Mouse (Mus musculus): ENCODE measurements at regions not wholly inside any gene's neighbourhood (a gene's known extent, or its start where the extent isn't known, plus 50 kb on each side); places are given as distances from the start of the nearest gene placed in this dataset.

GRCm38 (mm10) chr16:73482176-73482575 is 929.4 kb downstream of the Robo2 start:
- Histone ChIP-seq H3K4me3 (ENCODE audit: low read depth, low read length) (no peak overlapping the region), H3K4me1 (ENCODE audit: control insufficient read depth, insufficient read depth, low read length) (no peaks in the 10 kb centered on the region), H3K27ac (replicated peaks; ENCODE audit: low read depth, low read length) (no peak overlapping the region), H3K9ac (ENCODE audit: low read length) (no peak overlapping the region), H3K4me2 (ENCODE audit: low read depth, severe bottlenecking) (no peak overlapping the region), H3K9me3 (ENCODE audit: control insufficient read depth, low read length) (no peaks in the 10 kb centered on the region), H3K27me3 (ENCODE audit: control insufficient read depth, insufficient read depth, low read length) (no peaks in the 10 kb centered on the region), H3K36me3 (ENCODE audit: control insufficient read depth, insufficient read depth, low read length) (no peaks in the 10 kb centered on the region)
- no peak for ATAC-seq (ENCODE audit: insufficient number of reproducible peaks, low FRiP score, low TSS enrichment, low read depth)
- DNase-seq (ENCODE audit: low spot score): no peak
- WGBS: 77% methylated on average over 6 of the region's 6 CpGs

GRCm38 (mm10) chr16:73473502-73473901 is 938.1 kb downstream of the Robo2 start:
- H3K27ac ChIP-seq (replicated peaks; ENCODE audit: low read depth, low read length): no peak overlapping the region
- H3K9me3 ChIP-seq (ENCODE audit: control insufficient read depth, low read length): no peaks in the 10 kb centered on the region
- ATAC-seq (ENCODE audit: insufficient number of reproducible peaks, low FRiP score, low TSS enrichment, low read depth): no peak
- no peak overlapping the region for H3K4me3 ChIP-seq (ENCODE audit: low read depth, low read length)
- no peaks in the 10 kb centered on the region for H3K27me3 ChIP-seq (ENCODE audit: control insufficient read depth, insufficient read depth, low read length)
- no peak overlapping the region for H3K9ac ChIP-seq (ENCODE audit: low read length)
- DNase-seq (ENCODE audit: low spot score): no peak
- H3K36me3 ChIP-seq (ENCODE audit: control insufficient read depth, insufficient read depth, low read length): no peaks in the 10 kb centered on the region
- WGBS: 93% methylated on average over 2 of the region's 2 CpGs
- H3K4me1 ChIP-seq (ENCODE audit: control insufficient read depth, insufficient read depth, low read length): no peaks in the 10 kb centered on the region
- H3K4me2 ChIP-seq (ENCODE audit: low read depth, severe bottlenecking): no peak overlapping the region

GRCm38 (mm10) chr16:73471547-73471946 is 940.1 kb downstream of the Robo2 start:
- ATAC-seq (ENCODE audit: insufficient number of reproducible peaks, low FRiP score, low TSS enrichment, low read depth) (no peak), DNase-seq (ENCODE audit: low spot score) (no peak)
- Histone ChIP-seq H3K4me2 (ENCODE audit: low read depth, severe bottlenecking) (no peak overlapping the region), H3K27me3 (ENCODE audit: control insufficient read depth, insufficient read depth, low read length) (no peaks in the 10 kb centered on the region), H3K9ac (ENCODE audit: low read length) (no peak overlapping the region), H3K4me3 (ENCODE audit: low read depth, low read length) (no peak overlapping the region), H3K9me3 (ENCODE audit: control insufficient read depth, low read length) (no peaks in the 10 kb centered on the region), H3K4me1 (ENCODE audit: control insufficient read depth, insufficient read depth, low read length) (no peaks in the 10 kb centered on the region), H3K27ac (replicated peaks; ENCODE audit: low read depth, low read length) (no peak overlapping the region), H3K36me3 (ENCODE audit: control insufficient read depth, insufficient read depth, low read length) (no peaks in the 10 kb centered on the region)
- 86% methylated on average over 5 of the region's 5 CpGs for WGBS

- Histone ChIP-seq H3K9ac (ENCODE audit: low read length) (no peak overlapping the region), H3K9me3 (ENCODE audit: control insufficient read depth, low read length) (no peaks in the 10 kb centered on the region), H3K4me3 (ENCODE audit: low read depth, low read length) (no peak overlapping the region), H3K27me3 (ENCODE audit: control insufficient read depth, insufficient read depth, low read length) (no peaks in the 10 kb centered on the region), H3K36me3 (ENCODE audit: control insufficient read depth, insufficient read depth, low read length) (no peaks in the 10 kb centered on the region), H3K4me1 (ENCODE audit: control insufficient read depth, insufficient read depth, low read length) (no peaks in the 10 kb centered on the region), H3K4me2 (ENCODE audit: low read depth, severe bottlenecking) (no peak overlapping the region), H3K27ac (replicated peaks; ENCODE audit: low read depth, low read length) (no peak overlapping the region)
- DNase-seq (ENCODE audit: low spot score) (no peak), ATAC-seq (ENCODE audit: insufficient number of reproducible peaks, low FRiP score, low TSS enrichment, low read depth) (no peak)
- 62% methylated on average over 4 of the region's 4 CpGs for WGBS
Measured at GRCm38 (mm10) chr16:73470535-73470934, 941.1 kb downstream of the Robo2 start.

GRCm38 (mm10) chr16:73466296-73466695 is 945.3 kb downstream of the Robo2 start:
- 84% methylated on average over 6 of the region's 6 CpGs for WGBS
- no peak for ATAC-seq (ENCODE audit: insufficient number of reproducible peaks, low FRiP score, low TSS enrichment, low read depth)
- no peaks in the 10 kb centered on the region for H3K36me3 ChIP-seq (ENCODE audit: control insufficient read depth, insufficient read depth, low read length)

GRCm38 (mm10) chr16:73462516-73462915 is 949.1 kb downstream of the Robo2 start:
- Histone ChIP-seq H3K9ac (ENCODE audit: low read length) (no peak overlapping the region), H3K9me3 (ENCODE audit: control insufficient read depth, low read length) (no peaks in the 10 kb centered on the region), H3K4me2 (ENCODE audit: low read depth, severe bottlenecking) (no peak overlapping the region), H3K27ac (replicated peaks; ENCODE audit: low read depth, low read length) (no peak overlapping the region), H3K4me3 (ENCODE audit: low read depth, low read length) (no peak overlapping the region), H3K4me1 (ENCODE audit: control insufficient read depth, insufficient read depth, low read length) (no peaks in the 10 kb centered on the region), H3K36me3 (ENCODE audit: control insufficient read depth, insufficient read depth, low read length) (no peaks in the 10 kb centered on the region), H3K27me3 (ENCODE audit: control insufficient read depth, insufficient read depth, low read length) (no peaks in the 10 kb centered on the region)
- 57% methylated on average over 4 of the region's 4 CpGs for WGBS
- DNase-seq (ENCODE audit: low spot score) (peak; percentile 68), ATAC-seq (ENCODE audit: insufficient number of reproducible peaks, low FRiP score, low TSS enrichment, low read depth) (peak; percentile 26; the same call in 1 of the 2 replicates)

More at GRCm38 (mm10) chr16:73466296-73466695, 945.3 kb downstream of the Robo2 start:
- H3K27ac ChIP-seq (replicated peaks; ENCODE audit: low read depth, low read length): no peak overlapping the region
- H3K9me3 ChIP-seq (ENCODE audit: control insufficient read depth, low read length): no peaks in the 10 kb centered on the region
- DNase-seq (ENCODE audit: low spot score): no peak
- no peaks in the 10 kb centered on the region for H3K27me3 ChIP-seq (ENCODE audit: control insufficient read depth, insufficient read depth, low read length)
- no peak overlapping the region for H3K9ac ChIP-seq (ENCODE audit: low read length)
- H3K4me3 ChIP-seq (ENCODE audit: low read depth, low read length): no peak overlapping the region
- H3K4me2 ChIP-seq (ENCODE audit: low read depth, severe bottlenecking): no peak overlapping the region
- H3K4me1 ChIP-seq (ENCODE audit: control insufficient read depth, insufficient read depth, low read length): no peaks in the 10 kb centered on the region

- H3K27ac ChIP-seq (replicated peaks; ENCODE audit: low read depth, low read length): no peak overlapping the region; the same call in 1 of the 2 replicates
- H3K4me1 ChIP-seq (ENCODE audit: control insufficient read depth, insufficient read depth, low read length): peaks cover 2% of the 10 kb centered on the region; the same call in 1 of the 2 replicates
- no peaks in the 10 kb centered on the region for H3K27me3 ChIP-seq (ENCODE audit: control insufficient read depth, insufficient read depth, low read length)
- no peak overlapping the region for H3K9ac ChIP-seq (ENCODE audit: low read length)
- H3K36me3 ChIP-seq (ENCODE audit: control insufficient read depth, insufficient read depth, low read length): no peaks in the 10 kb centered on the region
- ATAC-seq (ENCODE audit: insufficient number of reproducible peaks, low FRiP score, low TSS enrichment, low read depth): no peak
- no peaks in the 10 kb centered on the region for H3K9me3 ChIP-seq (ENCODE audit: control insufficient read depth, low read length)
- 69% methylated on average over 3 of the region's 3 CpGs for WGBS
- H3K4me3 ChIP-seq (ENCODE audit: low read depth, low read length): no peak overlapping the region
- no peak for DNase-seq (ENCODE audit: low spot score)
- H3K4me2 ChIP-seq (ENCODE audit: low read depth, severe bottlenecking): no peak overlapping the region
Measured at GRCm38 (mm10) chr16:73450634-73451245, 960.9 kb downstream of the Robo2 start.

- ATAC-seq (ENCODE audit: insufficient number of reproducible peaks, low FRiP score, low TSS enrichment, low read depth) (peak; percentile 82; the same call in 1 of the 2 replicates), DNase-seq (ENCODE audit: low spot score) (peak; percentile 64)
- no peak overlapping the region for H3K4me3 ChIP-seq (ENCODE audit: low read depth, low read length)
- no peak overlapping the region; the same call in 1 of the 2 replicates for H3K27ac ChIP-seq (replicated peaks; ENCODE audit: low read depth, low read length)
- no peaks in the 10 kb centered on the region for H3K27me3 ChIP-seq (ENCODE audit: control insufficient read depth, insufficient read depth, low read length)
- no peak overlapping the region for H3K9ac ChIP-seq (ENCODE audit: low read length)
- H3K4me1 ChIP-seq (ENCODE audit: control insufficient read depth, insufficient read depth, low read length): peaks cover 2% of the 10 kb centered on the region; the same call in 1 of the 2 replicates
- H3K36me3 ChIP-seq (ENCODE audit: control insufficient read depth, insufficient read depth, low read length): no peaks in the 10 kb centered on the region
- 19% methylated on average over 7 of the region's 7 CpGs for whole genome bisulfite sequencing
- no peak overlapping the region for H3K4me2 ChIP-seq (ENCODE audit: low read depth, severe bottlenecking)
- no peaks in the 10 kb centered on the region for H3K9me3 ChIP-seq (ENCODE audit: control insufficient read depth, low read length)
Measured at GRCm38 (mm10) chr16:73449836-73450235, 961.8 kb downstream of the Robo2 start.

- no peak overlapping the region for H3K27ac ChIP-seq (replicated peaks; ENCODE audit: low read depth, low read length)
- ATAC-seq (ENCODE audit: insufficient number of reproducible peaks, low FRiP score, low TSS enrichment, low read depth): no peak
Measured at GRCm38 (mm10) chr16:73435726-73436125, 975.9 kb downstream of the Robo2 start.

More at GRCm38 (mm10) chr16:73435726-73436125, 975.9 kb downstream of the Robo2 start:
- Histone ChIP-seq H3K27me3 (ENCODE audit: control insufficient read depth, insufficient read depth, low read length) (no peaks in the 10 kb centered on the region), H3K36me3 (ENCODE audit: control insufficient read depth, insufficient read depth, low read length) (no peaks in the 10 kb centered on the region), H3K4me3 (ENCODE audit: low read depth, low read length) (no peak overlapping the region), H3K4me2 (ENCODE audit: low read depth, severe bottlenecking) (no peak overlapping the region), H3K9me3 (ENCODE audit: control insufficient read depth, low read length) (no peaks in the 10 kb centered on the region), H3K9ac (ENCODE audit: low read length) (no peak overlapping the region), H3K4me1 (ENCODE audit: control insufficient read depth, insufficient read depth, low read length) (no peaks in the 10 kb centered on the region)
- no peak for DNase-seq (ENCODE audit: low spot score)
- WGBS: 70% methylated on average over 3 of the region's 3 CpGs

Measured in limb, embryonic 11.5 days (tissue).